Mouse (Mus musculus) stomach, embryonic 16.5 days (tissue): ENCODE data around the gene Crispld2. TPM values are rescaled to one million over a fixed set of nuclear protein-coding genes. Genes with fewer than 3 reads are reported as not detected.

ENCODE experiments used
- ATAC-seq: fragments of 200-750 bp; cut with Nextera tagmentation; 2 replicates; pipeline ENCODE4 v1.8.0; 2017; ENCODE audit warnings: moderate number of reproducible peaks, moderate TSS enrichment; ENCODE audit not compliant: insufficient read depth, low FRiP score
- H3K27ac ChIP-seq: fragments of 300-500 bp; sonication (generic); 2 replicates; pipeline ENCODE4 v1.5.1; 2014; ENCODE audit warnings: low read length
- H3K27me3 ChIP-seq: fragments of 300-500 bp; sonication (generic); 2 replicates; pipeline ENCODE4 v1.6.1; 2014; ENCODE audit warnings: low read length, control low read depth, mixed read lengths; ENCODE audit not compliant: control insufficient read depth, insufficient read depth
- H3K36me3 ChIP-seq: fragments of 300-500 bp; sonication (generic); 2 replicates; pipeline ENCODE4 v1.6.1; 2014; ENCODE audit warnings: low read length; ENCODE audit not compliant: control insufficient read depth, insufficient read depth
- H3K4me1 ChIP-seq: fragments of 300-500 bp; sonication (generic); 2 replicates; pipeline ENCODE4 v1.6.1; 2014; ENCODE audit warnings: low read length, control low read depth, mixed read lengths; ENCODE audit not compliant: control insufficient read depth, insufficient read depth
- H3K4me2 ChIP-seq: fragments of 300-500 bp; sonication (generic); 2 replicates; pipeline ENCODE4 v1.6.1; 2014; ENCODE audit warnings: low read depth, low read length, mixed read lengths
- H3K4me3 ChIP-seq: fragments of 300-500 bp; sonication (generic); replicated peaks from 2 replicates; pipeline ENCODE4 v1.5.1; 2014; ENCODE audit warnings: mild to moderate bottlenecking, low read length
- H3K9ac ChIP-seq: fragments of 300-500 bp; sonication (generic); 2 replicates; pipeline ENCODE4 v1.6.1; 2014; ENCODE audit warnings: low read length
- H3K9me3 ChIP-seq: fragments of 300-500 bp; sonication (generic); replicated peaks from 2 replicates; pipeline ENCODE4 v1.6.1; 2016; ENCODE audit warnings: low read length, control low read depth; ENCODE audit not compliant: control insufficient read depth
- WGBS: fragments of 180-500 bp; shearing (Covaris S2); extraction: QIAGEN DNeasy Blood & Tissue Kit; methylation state at CpG from one replicate; pipeline ENCODE4 v1.1.7; 2014; 5-methylcytosine and 5-hydroxymethylcytosine counted together
- polyA plus RNA-seq: library from polyadenylated mRNA; unstranded; fragments of >200 nt; fragmentation: Nextera tagmentation; extraction: Ambion mirVana; gene quantifications from 2 replicates; pipeline ENCODE4 v1.2.1, GENCODE M21; 2015

Crispld2 gene
- polyA plus RNA-seq, 1 experiment from 2014 or later, result 38.1 TPM

DNA sequence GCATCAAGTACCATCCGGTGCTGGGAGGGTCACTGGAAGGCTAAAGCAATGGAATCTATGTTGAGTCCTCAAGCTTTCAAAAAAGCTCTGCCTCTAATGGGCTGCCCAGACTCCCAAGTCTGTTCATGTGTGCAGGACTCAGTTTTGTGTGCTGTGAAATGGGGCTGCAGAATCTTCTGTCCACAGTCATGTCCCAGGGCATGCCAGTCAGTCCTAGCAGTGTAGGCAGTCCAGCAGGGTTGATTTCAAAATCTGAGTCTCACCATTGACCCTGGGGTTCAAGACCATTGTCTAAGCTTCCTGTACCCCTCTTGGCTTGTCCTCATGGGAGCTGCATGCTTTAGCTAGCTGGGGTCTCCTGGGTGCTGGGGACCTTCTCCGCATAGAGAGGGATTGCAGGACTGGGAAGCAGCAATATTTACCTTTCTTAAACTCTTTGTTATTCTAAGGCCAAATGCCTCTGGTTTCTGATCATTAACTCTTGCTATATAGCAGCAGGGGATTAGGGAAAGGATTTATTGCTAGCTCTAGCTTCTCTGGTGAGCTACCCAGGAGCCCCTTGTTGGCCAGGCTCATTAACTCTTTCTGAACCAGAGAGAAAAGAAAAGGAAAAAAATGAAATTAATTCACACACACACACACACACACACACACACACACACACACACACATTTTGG, 12.6 kb downstream of the Crispld2 start:
- ATAC-seq, result peak; percentile 15; the same call in 1 of the 2 replicates
- Histone ChIP-seq H3K27ac (peak overlapping the region; percentile 84), H3K27me3 (no peaks in the 10 kb centered on the region), H3K4me1 (peaks cover 23% of the 10 kb centered on the region), H3K9me3 (no peaks in the 10 kb centered on the region), H3K9ac (no peak overlapping the region), H3K4me2 (0 out of 2 replicates have a peak overlapping the region, but pooled peaks have one; percentile 2), H3K4me3 (no peak overlapping the region), H3K36me3 (no peaks in the 10 kb centered on the region)
- WGBS, result 22% methylated on average over 2 of the region's 2 CpGs

DNA sequence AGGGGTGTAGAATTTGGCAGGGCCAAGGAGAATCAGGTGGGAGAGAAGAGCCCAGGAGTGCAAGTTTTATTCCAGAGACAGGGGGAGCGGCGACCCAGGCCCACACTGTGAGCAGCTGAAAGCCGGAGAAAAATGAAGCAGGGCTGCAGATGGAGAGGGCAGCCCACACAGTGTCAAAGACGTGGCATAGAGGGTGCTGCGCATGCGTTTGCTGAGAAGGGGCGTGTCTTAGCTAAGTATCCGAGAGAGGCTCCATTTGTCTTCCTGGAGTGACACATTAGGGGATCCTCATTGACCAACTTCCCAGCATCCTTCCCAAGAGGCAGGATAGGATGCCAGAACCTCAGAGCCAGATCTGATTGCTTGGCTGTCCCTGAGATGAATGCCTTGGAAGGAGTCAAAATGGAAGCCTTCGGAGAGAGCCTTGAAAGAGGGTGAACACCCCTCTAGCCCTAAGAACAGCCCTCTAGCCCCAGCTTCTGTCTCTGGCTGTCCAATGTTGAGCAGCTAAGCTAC, 14.5 kb downstream of the Crispld2 start:
- no peak overlapping the region for H3K4me3 ChIP-seq
- no peak overlapping the region for H3K4me2 ChIP-seq
- WGBS, result 27% methylated on average over 9 of the region's 9 CpGs
- H3K9ac ChIP-seq, result no peak overlapping the region
- H3K9me3 ChIP-seq, result no peaks in the 10 kb centered on the region
- 0 out of 2 replicates have a peak overlapping the region, but pooled peaks have one; percentile 5 for H3K27ac ChIP-seq
- H3K4me1 ChIP-seq, result peaks cover 23% of the 10 kb centered on the region
- no peaks in the 10 kb centered on the region for H3K36me3 ChIP-seq
- no peaks in the 10 kb centered on the region for H3K27me3 ChIP-seq
- no peak for ATAC-seq

GRCm38 (mm10) chr8:120007178-120007577, 14.9 kb downstream of the Crispld2 start:
- H3K27ac ChIP-seq, result no peak overlapping the region
- no peaks in the 10 kb centered on the region for H3K9me3 ChIP-seq
- whole genome bisulfite sequencing, result 76% methylated on average over 9 of the region's 9 CpGs
- H3K36me3 ChIP-seq, result no peaks in the 10 kb centered on the region
- no peak overlapping the region for H3K4me2 ChIP-seq
- ATAC-seq, result no peak
- H3K4me1 ChIP-seq, result peaks cover 23% of the 10 kb centered on the region
- no peak overlapping the region for H3K9ac ChIP-seq
- H3K4me3 ChIP-seq, result no peak overlapping the region
- no peaks in the 10 kb centered on the region for H3K27me3 ChIP-seq

GRCm38 (mm10) chr8:120009284-120009683, 17.0 kb downstream of the Crispld2 start:
- no peaks in the 10 kb centered on the region for H3K36me3 ChIP-seq
- no peaks in the 10 kb centered on the region for H3K27me3 ChIP-seq
- no peak for ATAC-seq
- no peaks in the 10 kb centered on the region for H3K9me3 ChIP-seq
- H3K4me2 ChIP-seq, result no peak overlapping the region
- H3K9ac ChIP-seq, result no peak overlapping the region
- 64% methylated on average over 6 of the region's 6 CpGs for WGBS
- H3K27ac ChIP-seq, result no peak overlapping the region
- peaks cover 17% of the 10 kb centered on the region; the same call in 1 of the 2 replicates for H3K4me1 ChIP-seq
- no peak overlapping the region for H3K4me3 ChIP-seq

DNA sequence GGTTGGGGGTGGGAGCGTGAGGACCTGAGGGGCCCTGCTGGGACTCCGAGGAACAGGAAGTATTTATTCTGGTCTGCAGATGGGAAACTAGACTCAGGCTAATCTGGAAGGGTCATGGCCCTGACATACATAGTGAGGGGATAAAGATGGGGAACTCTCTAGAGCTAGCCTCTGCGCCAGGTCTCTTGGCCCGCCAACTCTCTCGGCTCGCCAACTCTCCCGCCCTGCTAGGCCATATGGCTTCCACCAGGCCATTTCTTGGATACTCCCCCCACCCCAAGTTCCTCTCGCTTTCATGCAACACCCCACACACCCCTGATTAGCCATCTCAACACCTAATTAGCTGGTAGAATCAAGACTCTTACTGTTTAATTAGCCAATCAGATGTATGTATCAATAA, 20.3 kb downstream of the Crispld2 start:
- Histone ChIP-seq H3K36me3 (no peaks in the 10 kb centered on the region), H3K27ac (no peak overlapping the region), H3K9me3 (no peaks in the 10 kb centered on the region), H3K27me3 (no peaks in the 10 kb centered on the region), H3K4me3 (no peak overlapping the region), H3K9ac (no peak overlapping the region), H3K4me1 (peaks cover 9% of the 10 kb centered on the region; the same call in 1 of the 2 replicates), H3K4me2 (no peak overlapping the region)
- ATAC-seq, result no peak
- WGBS, result 78% methylated on average over 8 of the region's 8 CpGs

DNA sequence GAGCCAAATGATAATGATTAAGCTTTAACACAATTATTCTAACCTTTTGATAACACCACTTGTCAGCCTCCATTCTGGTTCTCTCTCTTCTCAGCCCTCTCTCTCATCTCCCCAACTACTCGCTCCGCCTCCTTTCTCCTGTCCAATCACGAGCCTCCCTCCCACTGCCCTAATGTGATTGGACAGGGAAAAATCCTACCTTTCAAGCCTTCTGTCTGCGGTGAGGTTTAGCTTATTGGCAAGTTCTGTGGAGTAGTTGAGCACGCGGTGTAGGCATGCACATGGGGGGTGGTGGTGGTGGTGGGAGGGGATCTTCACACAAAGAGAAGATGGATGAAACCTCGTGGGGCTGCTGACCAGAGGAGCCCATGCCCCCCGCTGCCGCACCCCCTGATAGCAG, 20.7 kb downstream of the Crispld2 start:
- no peaks in the 10 kb centered on the region for H3K36me3 ChIP-seq
- H3K27me3 ChIP-seq, result no peaks in the 10 kb centered on the region
- 34% methylated on average over 9 of the region's 9 CpGs for WGBS
- ATAC-seq, result peak; percentile 31; the same call in 1 of the 2 replicates
- H3K9me3 ChIP-seq, result no peaks in the 10 kb centered on the region
- H3K4me3 ChIP-seq, result no peak overlapping the region
- peaks cover 9% of the 10 kb centered on the region; the same call in 1 of the 2 replicates for H3K4me1 ChIP-seq
- no peak overlapping the region for H3K27ac ChIP-seq
- H3K9ac ChIP-seq, result no peak overlapping the region
- H3K4me2 ChIP-seq, result no peak overlapping the region

DNA sequence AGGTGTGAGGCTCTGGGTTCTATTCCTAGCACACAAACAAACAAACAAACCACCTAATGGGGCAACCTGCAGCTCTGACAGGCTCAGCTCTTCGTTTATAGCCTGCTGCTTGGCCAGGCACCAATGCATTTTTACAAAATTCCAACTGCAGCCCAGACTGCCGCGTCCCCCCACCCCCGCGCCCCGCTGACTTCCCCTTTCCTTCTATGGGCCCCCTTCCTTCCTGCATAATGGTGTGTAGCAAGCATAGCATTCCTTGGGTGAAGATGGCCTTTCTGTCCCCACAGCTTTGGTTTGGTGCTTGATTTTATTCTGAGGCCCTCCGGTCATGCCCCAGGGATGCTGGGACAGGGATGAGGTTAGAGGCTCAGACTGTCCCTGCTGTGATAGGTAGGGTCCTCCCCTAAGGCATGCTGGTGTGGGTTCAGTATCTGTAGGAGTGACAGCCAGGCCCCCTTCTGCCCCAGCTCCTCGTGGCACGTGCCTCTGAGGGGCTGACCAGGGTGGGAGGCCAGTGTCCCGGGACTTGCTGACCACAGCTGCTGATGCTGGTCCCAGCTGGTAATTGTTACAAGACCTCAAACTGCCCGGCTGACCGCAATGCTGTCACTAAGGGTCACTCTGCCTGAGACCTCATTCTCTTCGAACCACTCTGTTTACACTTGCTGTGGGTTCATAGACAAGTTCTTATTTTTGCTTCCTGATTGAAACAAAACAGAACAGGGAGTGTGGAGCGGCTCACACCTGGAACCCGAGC, 22.2 kb downstream of the Crispld2 start:
- Histone ChIP-seq H3K4me2 (no peak overlapping the region), H3K9ac (no peak overlapping the region; the same call in 1 of the 2 replicates), H3K27ac (peak overlapping the region; percentile 44; the same call in 1 of the 2 replicates), H3K4me3 (no peak overlapping the region), H3K36me3 (no peaks in the 10 kb centered on the region), H3K4me1 (peaks cover 9% of the 10 kb centered on the region; the same call in 1 of the 2 replicates), H3K27me3 (no peaks in the 10 kb centered on the region), H3K9me3 (no peaks in the 10 kb centered on the region)
- WGBS, result 46% methylated on average over 15 of the region's 15 CpGs
- ATAC-seq, result no peak

DNA sequence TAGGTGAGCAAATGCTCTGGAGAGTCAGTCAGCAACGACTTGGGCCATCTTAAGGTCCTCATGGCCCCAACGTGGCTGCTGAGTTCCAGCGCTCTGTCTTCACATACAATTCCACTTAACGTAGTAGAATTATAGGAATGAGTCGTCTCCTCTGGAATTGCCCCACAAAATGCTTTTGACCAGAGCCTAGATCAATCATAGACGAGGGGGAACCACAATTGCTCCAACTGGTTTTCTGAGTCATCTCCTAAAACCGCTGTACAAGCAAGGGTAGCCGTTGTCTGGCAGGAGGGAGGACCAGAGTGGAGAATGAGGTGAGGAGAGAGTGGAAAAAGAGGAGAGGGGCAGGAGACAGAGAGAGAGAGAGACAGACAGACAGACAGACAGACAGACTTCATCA, 23.7 kb downstream of the Crispld2 start:
- Histone ChIP-seq H3K4me1 (peaks cover 9% of the 10 kb centered on the region; the same call in 1 of the 2 replicates), H3K4me2 (no peak overlapping the region), H3K9me3 (no peaks in the 10 kb centered on the region), H3K36me3 (no peaks in the 10 kb centered on the region), H3K9ac (no peak overlapping the region), H3K27me3 (no peaks in the 10 kb centered on the region), H3K4me3 (no peak overlapping the region), H3K27ac (no peak overlapping the region)
- WGBS, result 88% methylated on average over 8 of the region's 8 CpGs
- ATAC-seq, result no peak

DNA sequence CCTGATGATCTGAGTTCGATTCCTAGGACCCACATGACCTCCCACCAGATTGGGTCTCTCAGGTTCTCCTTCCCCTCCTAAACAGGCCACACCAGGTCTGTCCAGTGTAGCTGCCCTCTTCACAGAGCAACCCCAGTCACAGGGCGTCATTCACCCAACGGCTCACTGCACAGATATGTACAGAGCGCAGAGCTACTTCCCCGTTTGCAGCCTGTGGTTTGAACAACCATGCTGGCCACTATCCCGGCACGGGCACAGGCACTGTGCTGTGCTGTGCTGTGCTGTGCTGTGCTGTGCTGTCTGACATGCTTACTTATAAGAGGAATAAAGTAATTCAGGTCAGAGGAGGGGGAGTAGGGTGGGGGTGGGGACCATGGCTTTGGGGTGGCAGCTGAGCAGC, 24.2 kb downstream of the Crispld2 start:
- 75% methylated on average over 7 of the region's 7 CpGs for WGBS
- Histone ChIP-seq H3K4me1 (peaks cover 9% of the 10 kb centered on the region; the same call in 1 of the 2 replicates), H3K27me3 (no peaks in the 10 kb centered on the region), H3K27ac (no peak overlapping the region), H3K36me3 (no peaks in the 10 kb centered on the region), H3K4me2 (no peak overlapping the region), H3K9me3 (no peaks in the 10 kb centered on the region), H3K4me3 (no peak overlapping the region), H3K9ac (no peak overlapping the region)
- ATAC-seq, result no peak
